Mouse (Mus musculus): ENCODE measurements around the gene Rpp30.

The Rpp30 gene

DNA sequence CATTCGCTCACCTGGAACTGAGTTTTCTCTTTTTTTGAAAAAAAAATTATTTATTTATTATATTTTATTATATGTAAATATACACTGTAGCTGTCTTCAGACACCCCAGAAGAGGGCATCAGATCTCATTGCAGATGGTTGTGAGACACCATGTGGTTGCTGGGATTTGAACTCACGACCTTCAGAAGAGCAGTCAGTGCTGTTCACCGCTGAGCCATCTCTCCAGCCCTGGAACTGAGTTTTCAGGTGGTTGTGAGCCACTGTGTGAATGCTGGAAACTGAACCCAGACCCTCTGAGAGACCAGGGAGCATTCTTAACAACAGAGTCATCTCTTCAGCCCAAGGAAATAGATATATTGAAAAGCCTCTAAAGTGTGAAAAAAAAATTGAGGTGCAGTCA, 44.9 kb downstream of the Rpp30 start:
- DNase-seq (ENCODE audit: low spot score): no peak

GRCm38 (mm10) chr19:36129213-36129612, 45.7 kb downstream of the Rpp30 start:
- peak; percentile 22 for DNase-seq (ENCODE audit: low spot score)

- peak; percentile 64 for DNase-seq (ENCODE audit: low spot score)
Measured at GRCm38 (mm10) chr19:36129643-36130042, 46.1 kb downstream of the Rpp30 start.

- DNase-seq (ENCODE audit: low spot score): no peak
Measured at GRCm38 (mm10) chr19:36130181-36130580, 46.7 kb downstream of the Rpp30 start.

DNA sequence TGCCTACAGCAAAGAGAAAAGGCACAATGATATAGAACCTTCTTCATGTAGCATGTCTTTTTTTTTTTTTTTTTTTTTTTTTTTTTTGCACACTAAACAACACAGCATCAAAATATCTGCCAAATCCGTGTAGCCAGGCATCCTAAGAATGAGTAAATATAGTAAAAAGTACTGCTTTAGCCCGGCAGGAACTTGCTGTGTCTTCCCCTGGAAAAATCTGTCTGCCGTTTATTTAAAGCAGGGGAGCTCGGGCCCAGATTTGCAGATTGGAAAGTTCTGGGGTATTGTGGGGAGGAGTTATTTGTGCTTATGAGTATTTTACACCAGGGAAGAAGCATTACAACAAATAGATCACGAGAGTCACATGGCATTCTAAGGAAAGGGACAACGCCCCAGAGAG, 48.5 kb downstream of the Rpp30 start:
- DNase-seq (ENCODE audit: low spot score): no peak

DNA sequence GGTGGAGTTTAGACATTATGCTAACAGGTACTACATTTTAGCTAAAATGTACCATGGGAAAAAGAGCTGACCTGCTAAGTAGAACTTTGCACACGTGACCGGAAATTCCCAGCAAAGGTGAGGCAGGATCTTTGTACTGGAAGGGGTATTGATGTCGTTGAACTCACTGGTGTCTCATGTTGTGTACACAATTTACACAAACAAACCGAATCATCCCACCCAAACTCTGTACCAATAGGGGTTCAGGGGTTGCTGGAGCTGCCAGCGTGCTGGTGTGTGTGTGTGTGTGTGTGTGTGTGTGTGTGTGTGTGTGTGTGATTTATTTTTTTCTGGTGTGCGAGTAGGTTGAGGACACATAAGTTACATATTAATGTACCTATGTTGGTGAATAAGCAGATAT, 49.5 kb downstream of the Rpp30 start:
- no peak for DNase-seq (ENCODE audit: low spot score)

GRCm38 (mm10) chr19:36133731-36134130, 50.2 kb downstream of the Rpp30 start:
- DNase-seq (ENCODE audit: low spot score): no peak

DNA sequence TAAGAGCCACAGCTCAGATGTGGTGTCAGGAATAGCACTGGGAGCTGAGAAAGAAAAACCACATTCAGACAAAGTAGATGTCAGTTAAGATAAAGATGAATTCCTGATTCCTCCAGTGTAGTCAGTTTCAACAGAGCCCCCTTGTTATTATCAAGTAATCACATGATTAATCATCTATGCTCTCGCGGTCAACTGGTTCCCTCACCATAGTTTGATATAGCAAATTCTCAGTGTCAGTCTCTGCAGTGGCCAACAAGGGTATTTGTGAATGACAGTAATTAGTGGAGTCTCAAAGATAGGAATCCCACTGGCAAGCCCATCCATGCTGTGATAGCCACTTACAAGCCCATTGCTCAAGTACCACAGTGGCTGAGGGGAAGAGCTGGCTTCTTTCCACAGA, 60.1 kb downstream of the Rpp30 start:
- no peak for DNase-seq (ENCODE audit: low spot score)

- DNase-seq (ENCODE audit: low spot score): no peak
Measured at GRCm38 (mm10) chr19:36148578-36148977, 65.1 kb downstream of the Rpp30 start.

DNA sequence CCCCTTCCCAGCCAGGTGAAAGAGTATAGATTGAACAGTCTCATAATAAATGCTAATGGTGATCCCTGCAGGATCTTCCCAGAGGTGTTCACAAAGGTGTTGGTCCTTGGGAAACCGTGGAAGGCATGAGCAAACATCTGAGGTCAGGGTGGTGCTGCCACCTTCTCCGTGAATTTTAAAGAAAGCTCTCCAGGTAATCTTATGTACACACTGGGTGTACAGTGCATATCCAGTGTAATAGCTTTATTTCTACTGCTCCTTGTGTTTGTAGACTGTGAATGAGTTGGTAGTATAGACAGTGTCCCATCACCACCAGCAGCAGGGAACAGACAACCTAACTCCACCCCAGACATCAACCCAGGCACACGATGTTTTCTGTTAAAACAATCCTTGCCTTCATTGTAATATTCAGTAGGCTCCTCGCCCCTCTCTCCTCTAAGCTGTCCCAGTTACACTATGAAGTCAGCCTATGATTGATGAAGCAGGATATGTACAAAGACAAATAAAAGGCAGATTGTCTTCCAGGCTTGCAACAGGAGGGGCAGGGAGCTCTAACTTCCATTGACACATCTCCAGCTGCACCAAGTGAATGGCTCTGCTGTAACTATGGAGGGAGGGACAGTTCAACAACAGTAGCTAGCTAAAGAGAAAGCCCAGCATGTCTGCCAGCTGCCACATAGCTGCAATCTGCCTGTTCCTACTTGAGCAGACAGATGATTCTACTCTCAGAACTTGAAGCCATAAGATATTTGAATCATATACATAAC, 66.9 kb downstream of the Rpp30 start:
- no peak for DNase-seq (ENCODE audit: low spot score)

All from yolk sac, embryonic 10.5 days (tissue).